Mouse (Mus musculus) cortical plate, adult 2 months (tissue): ENCODE measurements around the gene Samd10. TPM values are rescaled to one million over a fixed set of nuclear protein-coding genes. Genes with fewer than 3 reads are reported as not detected.

ENCODE experiments used
- H3K27ac ChIP-seq: fragments of 200-500 bp; 2 replicates; pipeline ENCODE4 v1.5.1; 2012; ENCODE audit warnings: low read length, control low read depth, inconsistent platforms; ENCODE audit not compliant: insufficient read depth
- H3K4me1 ChIP-seq: fragments of 200-500 bp; 2 replicates; pipeline ENCODE4 v1.6.1; 2011; ENCODE audit warnings: low read length; ENCODE audit not compliant: control insufficient read depth, insufficient read depth
- H3K4me3 ChIP-seq: fragments of 200-500 bp; 2 replicates; pipeline ENCODE4 v1.5.1; 2011; ENCODE audit warnings: mild to moderate bottlenecking, low read length, control low read depth; ENCODE audit not compliant: insufficient read depth
- CTCF ChIP-seq: fragments of 200-500 bp; IDR thresholded peaks from 2 replicates; pipeline ENCODE4 v1.5.1; 2011; ENCODE audit warnings: mild to moderate bottlenecking, control low read depth, low read length; ENCODE audit not compliant: insufficient read depth; ENCODE audit errors: extremely low read depth
- POLR2A ChIP-seq: fragments of 200-500 bp; IDR thresholded peaks from 2 replicates; pipeline ENCODE4 v1.6.1; 2011; ENCODE audit warnings: mild to moderate bottlenecking, low read length, control low read depth; ENCODE audit not compliant: insufficient read depth; ENCODE audit errors: extremely low read depth
- polyA plus RNA-seq: library from polyadenylated mRNA; depleted of rRNA; stranded (reverse); fragments of >200 nt; gene quantifications from 2 replicates; pipeline ENCODE4 v1.2.3, GENCODE M21; 2012

Samd10 gene
- polyA plus RNA-seq, 1 experiment: 38.6 TPM

- TF ChIP-seq POLR2A: no peak
- TF ChIP-seq CTCF: no peak
- Histone ChIP-seq H3K4me3 (no peak within 1 kb of the TSS), H3K4me1 (0 out of 2 replicates have a peak, but pooled peaks cover 1% of the 10 kb centered on the region), H3K27ac (no peak within 1 kb of the TSS)
Observed at GRCm38 (mm10) chr2:181584411-181584942, 14.5 kb downstream of the Samd10 start, which contains the start of gene Uckl1. Gene Uckl1, minus strand, starts transcription at chr2:181584892.

- Histone ChIP-seq H3K4me1 (0 out of 2 replicates have a peak, but pooled peaks cover 1% of the 10 kb centered on the region), H3K27ac (no peak overlapping the region), H3K4me3 (no peak overlapping the region)
- TF ChIP-seq CTCF: no peak
- TF ChIP-seq POLR2A: no peak
Observed at GRCm38 (mm10) chr2:181583460-181584257, 15.4 kb downstream of the Samd10 start.

GRCm38 (mm10) chr2:181582939-181583338 is 16.1 kb downstream of the Samd10 start:
- peaks cover 4% of the 10 kb centered on the region; the same call in 1 of the 2 replicates for H3K4me1 ChIP-seq
- TF ChIP-seq CTCF (no peak), POLR2A (no peak)
- no peak overlapping the region for H3K27ac ChIP-seq
- H3K4me3 ChIP-seq: no peak overlapping the region

GRCm38 (mm10) chr2:181582358-181582757 is 16.7 kb downstream of the Samd10 start:
- Histone ChIP-seq H3K4me1 (peaks cover 7% of the 10 kb centered on the region; the same call in 1 of the 2 replicates), H3K27ac (no peak overlapping the region), H3K4me3 (peak overlapping the region; percentile 54; the same call in 1 of the 2 replicates)
- TF ChIP-seq POLR2A (no peak), CTCF (no peak)

GRCm38 (mm10) chr2:181581402-181582120 is 17.5 kb downstream of the Samd10 start:
- TF ChIP-seq CTCF: no peak
- TF ChIP-seq POLR2A: peak; percentile 63
- H3K27ac ChIP-seq: peak overlapping the region; percentile 86
- H3K4me3 ChIP-seq: peak overlapping the region; percentile 54
- H3K4me1 ChIP-seq: peaks cover 7% of the 10 kb centered on the region; the same call in 1 of the 2 replicates

GRCm38 (mm10) chr2:181581016-181581401 is 18.0 kb downstream of the Samd10 start:
- Histone ChIP-seq H3K27ac (peak overlapping the region; percentile 86), H3K4me1 (peaks cover 7% of the 10 kb centered on the region; the same call in 1 of the 2 replicates), H3K4me3 (peak overlapping the region; percentile 54)
- TF ChIP-seq POLR2A (peak; percentile 62), CTCF (peak; percentile 86)

- Histone ChIP-seq H3K4me3 (peak overlapping the region; percentile 54), H3K27ac (no peak overlapping the region), H3K4me1 (peaks cover 7% of the 10 kb centered on the region; the same call in 1 of the 2 replicates)
- TF ChIP-seq CTCF: no peak
- no peak for TF ChIP-seq POLR2A
Observed at GRCm38 (mm10) chr2:181580131-181580772, 18.8 kb downstream of the Samd10 start.

- Histone ChIP-seq H3K4me3 (no peak overlapping the region), H3K27ac (no peak overlapping the region), H3K4me1 (peaks cover 7% of the 10 kb centered on the region; the same call in 1 of the 2 replicates)
- TF ChIP-seq POLR2A (no peak), CTCF (no peak)
Observed at GRCm38 (mm10) chr2:181579681-181580080, 19.3 kb downstream of the Samd10 start.

GRCm38 (mm10) chr2:181578790-181579618 is 20.0 kb downstream of the Samd10 start:
- peaks cover 7% of the 10 kb centered on the region; the same call in 1 of the 2 replicates for H3K4me1 ChIP-seq
- no peak overlapping the region for H3K27ac ChIP-seq
- TF ChIP-seq CTCF: no peak
- no peak for TF ChIP-seq POLR2A
- no peak overlapping the region for H3K4me3 ChIP-seq
